Mouse (Mus musculus): Measurements from ENCODE around the gene Ccr1. TPM values are rescaled to one million over a fixed set of nuclear protein-coding genes. Genes with fewer than 3 reads are reported as not detected.

The Ccr1 gene
- polyA plus RNA-seq, 1 experiment from 2014 or later, result 5.0 TPM

- H3K4me2 ChIP-seq (ENCODE audit: low read depth, low read length), result no peak overlapping the region
- no peak overlapping the region for H3K27ac ChIP-seq (ENCODE audit: low read length)
- H3K4me1 ChIP-seq (ENCODE audit: control insufficient read depth, insufficient read depth, low read length), result no peaks in the 10 kb centered on the region
- H3K9ac ChIP-seq (ENCODE audit: low read length), result no peak overlapping the region
- ATAC-seq (ENCODE audit: insufficient read depth, low FRiP score), result no peak
- no peaks in the 10 kb centered on the region for H3K27me3 ChIP-seq (ENCODE audit: control insufficient read depth, insufficient read depth, low read length)
- H3K9me3 ChIP-seq (replicated peaks; ENCODE audit: control insufficient read depth, low read length), result no peaks in the 10 kb centered on the region
- no peak overlapping the region for H3K4me3 ChIP-seq (replicated peaks; ENCODE audit: low read length)
- H3K36me3 ChIP-seq (ENCODE audit: control insufficient read depth, insufficient read depth, low read length), result no peaks in the 10 kb centered on the region
Observed at GRCm38 (mm10) chr9:123940628-123941027, 27.9 kb downstream of the Ccr1 start.

GRCm38 (mm10) chr9:123940168-123940567, 28.3 kb downstream of the Ccr1 start:
- 76% methylated on average over 1 of the region's 1 CpGs for WGBS
- Histone ChIP-seq H3K9ac (ENCODE audit: low read length) (no peak overlapping the region), H3K4me3 (replicated peaks; ENCODE audit: low read length) (no peak overlapping the region), H3K27me3 (ENCODE audit: control insufficient read depth, insufficient read depth, low read length) (no peaks in the 10 kb centered on the region), H3K4me2 (ENCODE audit: low read depth, low read length) (no peak overlapping the region), H3K36me3 (ENCODE audit: control insufficient read depth, insufficient read depth, low read length) (no peaks in the 10 kb centered on the region), H3K27ac (ENCODE audit: low read length) (no peak overlapping the region), H3K9me3 (replicated peaks; ENCODE audit: control insufficient read depth, low read length) (no peaks in the 10 kb centered on the region), H3K4me1 (ENCODE audit: control insufficient read depth, insufficient read depth, low read length) (no peaks in the 10 kb centered on the region)
- ATAC-seq (ENCODE audit: insufficient read depth, low FRiP score), result no peak

GRCm38 (mm10) chr9:123937989-123938388, 30.5 kb downstream of the Ccr1 start:
- Histone ChIP-seq H3K27me3 (ENCODE audit: control insufficient read depth, insufficient read depth, low read length) (no peaks in the 10 kb centered on the region), H3K27ac (ENCODE audit: low read length) (no peak overlapping the region), H3K9ac (ENCODE audit: low read length) (no peak overlapping the region), H3K4me2 (ENCODE audit: low read depth, low read length) (no peak overlapping the region), H3K4me3 (replicated peaks; ENCODE audit: low read length) (no peak overlapping the region), H3K9me3 (replicated peaks; ENCODE audit: control insufficient read depth, low read length) (no peaks in the 10 kb centered on the region), H3K36me3 (ENCODE audit: control insufficient read depth, insufficient read depth, low read length) (no peaks in the 10 kb centered on the region), H3K4me1 (ENCODE audit: control insufficient read depth, insufficient read depth, low read length) (no peaks in the 10 kb centered on the region)
- WGBS, result 83% methylated on average over 2 of the region's 2 CpGs
- no peak for ATAC-seq (ENCODE audit: insufficient read depth, low FRiP score)

GRCm38 (mm10) chr9:123936604-123937280, 31.8 kb downstream of the Ccr1 start:
- Histone ChIP-seq H3K4me1 (ENCODE audit: control insufficient read depth, insufficient read depth, low read length) (no peaks in the 10 kb centered on the region), H3K9ac (ENCODE audit: low read length) (no peak overlapping the region), H3K27ac (ENCODE audit: low read length) (no peak overlapping the region), H3K4me2 (ENCODE audit: low read depth, low read length) (no peak overlapping the region), H3K36me3 (ENCODE audit: control insufficient read depth, insufficient read depth, low read length) (no peaks in the 10 kb centered on the region), H3K27me3 (ENCODE audit: control insufficient read depth, insufficient read depth, low read length) (no peaks in the 10 kb centered on the region), H3K4me3 (replicated peaks; ENCODE audit: low read length) (no peak overlapping the region), H3K9me3 (replicated peaks; ENCODE audit: control insufficient read depth, low read length) (no peaks in the 10 kb centered on the region)
- WGBS, result 70% methylated on average over 9 of the region's 9 CpGs
- no peak for ATAC-seq (ENCODE audit: insufficient read depth, low FRiP score)

- Histone ChIP-seq H3K9me3 (replicated peaks; ENCODE audit: control insufficient read depth, low read length) (no peaks in the 10 kb centered on the region), H3K4me3 (replicated peaks; ENCODE audit: low read length) (no peak overlapping the region), H3K4me2 (ENCODE audit: low read depth, low read length) (no peak overlapping the region), H3K27me3 (ENCODE audit: control insufficient read depth, insufficient read depth, low read length) (no peaks in the 10 kb centered on the region), H3K9ac (ENCODE audit: low read length) (no peak overlapping the region), H3K36me3 (ENCODE audit: control insufficient read depth, insufficient read depth, low read length) (no peaks in the 10 kb centered on the region), H3K4me1 (ENCODE audit: control insufficient read depth, insufficient read depth, low read length) (no peaks in the 10 kb centered on the region), H3K27ac (ENCODE audit: low read length) (no peak overlapping the region)
- 86% methylated on average over 5 of the region's 5 CpGs for WGBS
- ATAC-seq (ENCODE audit: insufficient read depth, low FRiP score), result no peak
Observed at GRCm38 (mm10) chr9:123935776-123936175, 32.7 kb downstream of the Ccr1 start.

- H3K36me3 ChIP-seq (ENCODE audit: control insufficient read depth, insufficient read depth, low read length), result no peaks in the 10 kb centered on the region
- H3K4me3 ChIP-seq (replicated peaks; ENCODE audit: low read length), result no peak overlapping the region
- no peaks in the 10 kb centered on the region for H3K9me3 ChIP-seq (replicated peaks; ENCODE audit: control insufficient read depth, low read length)
- WGBS, result 93% methylated on average over 6 of the region's 6 CpGs
- no peak for ATAC-seq (ENCODE audit: insufficient read depth, low FRiP score)
- H3K4me2 ChIP-seq (ENCODE audit: low read depth, low read length), result no peak overlapping the region
- no peaks in the 10 kb centered on the region for H3K27me3 ChIP-seq (ENCODE audit: control insufficient read depth, insufficient read depth, low read length)
- no peak overlapping the region for H3K27ac ChIP-seq (ENCODE audit: low read length)
- no peak overlapping the region for H3K9ac ChIP-seq (ENCODE audit: low read length)
- no peaks in the 10 kb centered on the region for H3K4me1 ChIP-seq (ENCODE audit: control insufficient read depth, insufficient read depth, low read length)
Observed at GRCm38 (mm10) chr9:123935346-123935745, 33.1 kb downstream of the Ccr1 start.

GRCm38 (mm10) chr9:123933716-123934445, 34.6 kb downstream of the Ccr1 start:
- Histone ChIP-seq H3K27me3 (ENCODE audit: control insufficient read depth, insufficient read depth, low read length) (no peaks in the 10 kb centered on the region), H3K27ac (ENCODE audit: low read length) (no peak overlapping the region), H3K4me3 (replicated peaks; ENCODE audit: low read length) (no peak overlapping the region), H3K9me3 (replicated peaks; ENCODE audit: control insufficient read depth, low read length) (no peaks in the 10 kb centered on the region), H3K36me3 (ENCODE audit: control insufficient read depth, insufficient read depth, low read length) (no peaks in the 10 kb centered on the region), H3K4me2 (ENCODE audit: low read depth, low read length) (no peak overlapping the region), H3K9ac (ENCODE audit: low read length) (no peak overlapping the region), H3K4me1 (ENCODE audit: control insufficient read depth, insufficient read depth, low read length) (peaks cover 2% of the 10 kb centered on the region)
- WGBS, result 91% methylated on average over 5 of the region's 5 CpGs
- no peak for ATAC-seq (ENCODE audit: insufficient read depth, low FRiP score)

GRCm38 (mm10) chr9:123932911-123933675, 35.4 kb downstream of the Ccr1 start:
- 89% methylated on average over 19 of the region's 19 CpGs for WGBS
- no peak for ATAC-seq (ENCODE audit: insufficient read depth, low FRiP score)
- no peak overlapping the region for H3K4me3 ChIP-seq (replicated peaks; ENCODE audit: low read length)
- H3K4me1 ChIP-seq (ENCODE audit: control insufficient read depth, insufficient read depth, low read length), result peaks cover 7% of the 10 kb centered on the region
- no peaks in the 10 kb centered on the region for H3K36me3 ChIP-seq (ENCODE audit: control insufficient read depth, insufficient read depth, low read length)
- no peak overlapping the region for H3K27ac ChIP-seq (ENCODE audit: low read length)
- no peaks in the 10 kb centered on the region for H3K27me3 ChIP-seq (ENCODE audit: control insufficient read depth, insufficient read depth, low read length)
- H3K9ac ChIP-seq (ENCODE audit: low read length), result no peak overlapping the region
- H3K9me3 ChIP-seq (replicated peaks; ENCODE audit: control insufficient read depth, low read length), result no peaks in the 10 kb centered on the region
- no peak overlapping the region for H3K4me2 ChIP-seq (ENCODE audit: low read depth, low read length)
